16 mouse cellular contexts compared by ENCODE assay signal in the genomic region with DNA sequence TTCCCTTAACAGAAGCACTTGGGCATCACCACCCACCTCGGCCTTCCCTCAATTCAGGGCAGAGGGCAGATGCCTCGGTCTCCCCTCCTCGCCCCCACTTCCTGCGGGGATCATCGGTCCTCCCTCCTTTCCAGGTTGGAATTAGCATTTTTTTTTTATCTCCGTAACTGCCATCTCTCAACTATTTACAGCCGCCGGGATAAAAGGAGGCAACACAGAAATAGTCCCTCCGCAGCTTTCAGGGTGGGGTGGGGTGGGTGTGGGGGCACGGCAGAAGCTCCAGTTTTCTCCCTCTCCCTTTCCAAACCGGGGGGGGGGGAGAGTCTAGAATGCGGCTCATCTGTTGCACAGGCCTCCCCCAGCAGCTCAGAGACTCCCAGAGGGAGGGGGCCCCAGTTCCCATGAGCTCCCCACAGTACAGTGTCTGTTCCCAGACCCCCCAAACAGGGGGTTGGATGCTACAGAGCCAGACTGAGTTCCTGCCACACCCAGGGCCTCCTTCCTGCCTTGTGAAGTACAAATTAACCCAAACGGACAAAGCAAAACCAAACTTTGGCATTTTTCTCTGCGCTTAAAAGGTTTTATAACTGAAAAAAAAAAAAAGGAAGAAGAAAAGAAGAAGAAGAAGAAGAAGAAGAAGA. TPM values are rescaled to one million over a fixed set of nuclear protein-coding genes. Genes with fewer than 3 reads are reported as not detected.
DNase-seq lines count a peak whose midpoint lies in the region; ATAC-seq lines count a peak whose summit lies in the region.
"Had no signal": no experiment of that assay in that cellular context is flagged by ENCODE, and none has a peak within 500 bp of the region (broad histone marks: within the 10 kb centered on the region; RNA-seq: fewer than 3 reads in every experiment).

No protein-coding gene starts in this region.

- H3K4me2 ChIP-seq in heart, embryonic 14.5 days (ENCODE audit: low read length), result 0 out of 2 replicates have a peak overlapping the region, but pooled peaks have one; percentile 31
- no peak overlapping the region for H3K4me2 ChIP-seq in midbrain, embryonic 13.5 days (replicated peaks)
- no peak overlapping the region for H3K4me2 ChIP-seq in midbrain, embryonic 16.5 days (ENCODE audit: low read length)
- peak overlapping the region; percentile 55 for H3K4me2 ChIP-seq in liver, embryonic 13.5 days
- H3K4me2 ChIP-seq: forebrain, embryonic 12.5 days; hindbrain, embryonic 13.5 days; midbrain, embryonic 15.5 days had no signal

- H3K9me3 ChIP-seq in heart, embryonic 14.5 days (ENCODE audit: control insufficient read depth, low read length), result no peaks in the 10 kb centered on the region
- no peaks in the 10 kb centered on the region for H3K9me3 ChIP-seq in midbrain, embryonic 13.5 days
- H3K9me3 ChIP-seq in midbrain, embryonic 16.5 days (replicated peaks; ENCODE audit: control insufficient read depth, low read length, poor library complexity, severe bottlenecking), result no peaks in the 10 kb centered on the region
- H3K9me3 ChIP-seq in liver, embryonic 13.5 days (replicated peaks), result no peaks in the 10 kb centered on the region
- no peaks in the 10 kb centered on the region for H3K9me3 ChIP-seq in hindbrain, embryonic 10.5 days
- H3K9me3 ChIP-seq: midbrain, embryonic 15.5 days had no signal

- DNase-seq in heart, adult 11 months, result no peak
- DNase-seq in liver, embryonic 13.5 days, result no peak
- DNase-seq in hindbrain, embryonic 10.5 days (ENCODE audit: low spot score), result no peak
- no peak for DNase-seq in thymus, postnatal 10 days (ENCODE audit: low spot score in 2 of 2)
- DNase-seq: adrenal gland, postnatal 36 days; kidney, adult 18-20 months; lung, adult 18-20 months had no signal

- WGBS in heart, embryonic 14.5 days, result 54% methylated on average over 14 of the region's 14 CpGs
- 84% methylated on average over 14 of the region's 14 CpGs for WGBS in midbrain, embryonic 13.5 days
- 84% methylated on average over 14 of the region's 14 CpGs for WGBS in midbrain, embryonic 16.5 days
- WGBS in liver, embryonic 13.5 days (ENCODE audit: insufficient replicate concordance), result 68% methylated on average over 14 of the region's 14 CpGs
- 82% methylated on average over 14 of the region's 14 CpGs for WGBS in hindbrain, embryonic 10.5 days

- no peak overlapping the region for H3K27ac ChIP-seq in heart, embryonic 14.5 days (replicated peaks in 1 of 2; ENCODE audit: control insufficient read depth in 1 of 2, insufficient read depth in 1 of 2, low read depth in 2 of 2, low read length in 2 of 2)
- H3K27ac ChIP-seq in midbrain, embryonic 13.5 days, result 0 out of 2 replicates have a peak overlapping the region, but pooled peaks have one; percentile 30
- no peak overlapping the region for H3K27ac ChIP-seq in midbrain, embryonic 16.5 days (ENCODE audit: low read length)
- peak overlapping the region; percentile 68 for H3K27ac ChIP-seq in liver, embryonic 13.5 days
- H3K27ac ChIP-seq in hindbrain, embryonic 10.5 days, result no peak overlapping the region
- H3K27ac ChIP-seq: forebrain, embryonic 12.5 days; hindbrain, embryonic 13.5 days; macrophage; midbrain, embryonic 15.5 days had no signal

- no peak for ATAC-seq in heart, embryonic 14.5 days (ENCODE audit: insufficient number of reproducible peaks, insufficient read depth, low FRiP score, low read depth)
- ATAC-seq in midbrain, embryonic 13.5 days, result no peak
- no peak for ATAC-seq in midbrain, embryonic 16.5 days
- ATAC-seq in liver, embryonic 13.5 days (ENCODE audit: low read depth), result no peak
- ATAC-seq: activated CD4-positive, CD25-positive, alpha-beta regulatory T cell, adult 4 months; CD4-positive, CD25-positive, alpha-beta regulatory T cell, adult 4 months; midbrain, embryonic 15.5 days had no signal

- no peaks in the 10 kb centered on the region for H3K27me3 ChIP-seq in heart, embryonic 14.5 days (ENCODE audit: control insufficient read depth, insufficient read depth, low read length)
- no peaks in the 10 kb centered on the region for H3K27me3 ChIP-seq in midbrain, embryonic 13.5 days
- H3K27me3 ChIP-seq in midbrain, embryonic 16.5 days (ENCODE audit: control insufficient read depth, insufficient read depth, low read depth, low read length), result no peaks in the 10 kb centered on the region
- H3K27me3 ChIP-seq in liver, embryonic 13.5 days, result no peaks in the 10 kb centered on the region
- peaks cover 13% of the 10 kb centered on the region; the same call in 1 of the 2 replicates for H3K27me3 ChIP-seq in hindbrain, embryonic 10.5 days (ENCODE audit: insufficient read depth, poor library complexity, severe bottlenecking)
- H3K27me3 ChIP-seq: forebrain, embryonic 12.5 days; hindbrain, embryonic 13.5 days; midbrain, embryonic 15.5 days had no signal

- H3K4me1 ChIP-seq in heart, embryonic 14.5 days (ENCODE audit: control insufficient read depth in 2 of 2, insufficient read depth in 2 of 2, low read length in 2 of 2), result peaks cover 5 to 12% of the 10 kb centered on the region in 2 experiments; a peak in 3 of 4 replicates
- peaks cover 19% of the 10 kb centered on the region for H3K4me1 ChIP-seq in midbrain, embryonic 13.5 days (replicated peaks)
- peaks cover 10% of the 10 kb centered on the region; the same call in 1 of the 2 replicates for H3K4me1 ChIP-seq in midbrain, embryonic 16.5 days (ENCODE audit: control insufficient read depth, insufficient read depth, low read length)
- peaks cover 63% of the 10 kb centered on the region for H3K4me1 ChIP-seq in liver, embryonic 13.5 days (replicated peaks)
- H3K4me1 ChIP-seq in hindbrain, embryonic 10.5 days (replicated peaks), result peaks cover 22% of the 10 kb centered on the region

- no peak overlapping the region for H3K9ac ChIP-seq in heart, embryonic 14.5 days (ENCODE audit: low read length)
- H3K9ac ChIP-seq in midbrain, embryonic 13.5 days (replicated peaks), result no peak overlapping the region
- no peak overlapping the region for H3K9ac ChIP-seq in midbrain, embryonic 16.5 days (ENCODE audit: low read depth, low read length)
- peak overlapping the region; percentile 37; the same call in 1 of the 2 replicates for H3K9ac ChIP-seq in liver, embryonic 13.5 days
- H3K9ac ChIP-seq: forebrain, embryonic 12.5 days; hindbrain, embryonic 13.5 days; midbrain, embryonic 15.5 days had no signal

- no peak overlapping the region for H3K4me3 ChIP-seq in heart, embryonic 14.5 days (ENCODE audit: control insufficient read depth in 1 of 2, insufficient read depth in 1 of 2, low read depth in 1 of 2, low read length in 2 of 2)
- H3K4me3 ChIP-seq in midbrain, embryonic 13.5 days (replicated peaks), result no peak overlapping the region
- H3K4me3 ChIP-seq in midbrain, embryonic 16.5 days (ENCODE audit: low read depth, low read length), result no peak overlapping the region
- H3K4me3 ChIP-seq in liver, embryonic 13.5 days (replicated peaks), result peak overlapping the region; percentile 12; the same call in 1 of the 2 replicates
- H3K4me3 ChIP-seq in hindbrain, embryonic 10.5 days, result no peak overlapping the region
- H3K4me3 ChIP-seq: forebrain, embryonic 12.5 days; hindbrain, embryonic 13.5 days; midbrain, embryonic 15.5 days had no signal

- no peaks in the 10 kb centered on the region for H3K36me3 ChIP-seq in heart, embryonic 14.5 days (ENCODE audit: control insufficient read depth, insufficient read depth, low read length)
- H3K36me3 ChIP-seq in midbrain, embryonic 13.5 days, result peaks cover 4% of the 10 kb centered on the region; the same call in 1 of the 2 replicates
- no peaks in the 10 kb centered on the region for H3K36me3 ChIP-seq in midbrain, embryonic 16.5 days (ENCODE audit: control insufficient read depth, insufficient read depth, low read length)
- H3K36me3 ChIP-seq in liver, embryonic 13.5 days, result peaks cover 20% of the 10 kb centered on the region; the same call in 1 of the 2 replicates
- peaks cover 32% of the 10 kb centered on the region for H3K36me3 ChIP-seq in hindbrain, embryonic 10.5 days
- H3K36me3 ChIP-seq: midbrain, embryonic 15.5 days had no signal

RNA-seq across cellular contexts. Expression of a gene that starts 3.4 kb away (rescaled TPM):
- 11.2 and 12.4 TPM in 2 replicates for polyA plus RNA-seq in heart, embryonic 14.5 days (2014; fragmentation: Nextera tagmentation; extraction: Ambion mirVana)
- polyA plus RNA-seq in midbrain, embryonic 13.5 days (2015; fragmentation: Nextera tagmentation; extraction: Ambion mirVana), result 45.3 and 47.1 TPM in 2 replicates
- polyA plus RNA-seq in midbrain, embryonic 16.5 days (2015; fragmentation: Nextera tagmentation; extraction: Ambion mirVana), result 63.4 and 69.5 TPM in 2 replicates
- polyA plus RNA-seq in liver, embryonic 13.5 days (2015; fragmentation: Nextera tagmentation; extraction: Ambion mirVana), result 9.6 and 11.5 TPM in 2 replicates
- polyA plus RNA-seq in hindbrain, embryonic 10.5 days (2016; fragmentation: Nextera tagmentation; extraction: Ambion mirVana), result 25.1 and 29.3 TPM in 2 replicates

RNA-seq across cellular contexts. Expression of a gene that starts 45.4 kb away (rescaled TPM):
- 327 and 338 TPM in 2 replicates for polyA plus RNA-seq in heart, embryonic 14.5 days (2014; fragmentation: Nextera tagmentation; extraction: Ambion mirVana)
- polyA plus RNA-seq in midbrain, embryonic 13.5 days (2015; fragmentation: Nextera tagmentation; extraction: Ambion mirVana), result 527 and 540 TPM in 2 replicates
- polyA plus RNA-seq in midbrain, embryonic 16.5 days (2015; fragmentation: Nextera tagmentation; extraction: Ambion mirVana), result 520 and 546 TPM in 2 replicates
- polyA plus RNA-seq in liver, embryonic 13.5 days (2015; fragmentation: Nextera tagmentation; extraction: Ambion mirVana), result 258 and 301 TPM in 2 replicates
- polyA plus RNA-seq in hindbrain, embryonic 10.5 days (2016; fragmentation: Nextera tagmentation; extraction: Ambion mirVana), result 491 and 495 TPM in 2 replicates

Comparison
In these comparisons a context has a peak if more than half of its experiments do, and no peak if none do; other contexts are left out.
1. H3K27ac ChIP-seq: peak in midbrain, embryonic 13.5 days (single experiment) and liver, embryonic 13.5 days (single experiment); none in heart, embryonic 14.5 days (0 of 2), midbrain, embryonic 16.5 days (single experiment) and hindbrain, embryonic 10.5 days (single experiment).
2. H3K4me2 ChIP-seq: peak in heart, embryonic 14.5 days (single experiment) and liver, embryonic 13.5 days (single experiment); none in midbrain, embryonic 13.5 days (single experiment) and midbrain, embryonic 16.5 days (single experiment).